Mouse (Mus musculus): ENCODE results near the gene Pla2g5.

DNA sequence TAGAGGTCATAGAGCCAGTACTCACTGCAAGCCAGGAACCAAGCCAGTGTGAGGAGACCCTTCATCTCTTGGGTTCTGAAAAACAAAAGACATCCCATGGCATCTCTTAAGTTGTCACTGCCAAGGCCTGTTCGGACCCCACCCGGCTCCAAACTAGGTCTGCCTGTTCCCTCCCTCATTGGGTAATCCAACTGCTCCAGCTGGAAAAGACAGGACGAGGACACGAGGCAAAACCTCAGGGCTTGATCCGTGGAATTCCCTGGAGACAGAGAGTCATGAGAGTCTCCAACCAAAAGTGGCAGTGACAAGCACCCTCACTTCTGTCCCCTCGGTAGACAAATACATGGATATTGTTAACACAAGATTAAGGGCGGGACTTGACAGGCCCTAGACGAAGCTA lies 57.1 kb downstream of the Pla2g5 start:
- TF ChIP-seq POLR2A (IDR thresholded peaks at IDR 0.05; ENCODE audit: borderline replicate concordance, extremely low read depth, insufficient read depth, insufficient read length, poor library complexity, severe bottlenecking) (no peak), CTCF (IDR thresholded peaks at IDR 0.05; ENCODE audit: borderline replicate concordance, extremely low read depth, insufficient read depth, insufficient read length) (no peak)
